Mouse (Mus musculus): Measurements from ENCODE around the gene Agpat2.

The Agpat2 gene

GRCm38 (mm10) chr2:26626081-26626480, 21.9 kb upstream of the Agpat2 start:
- no peak for DNase-seq (ENCODE audit: low spot score)

GRCm38 (mm10) chr2:26625419-26625818, 21.2 kb upstream of the Agpat2 start:
- no peak for DNase-seq (ENCODE audit: low spot score)

GRCm38 (mm10) chr2:26622984-26623383, 18.8 kb upstream of the Agpat2 start:
- DNase-seq (ENCODE audit: low spot score) = no peak

GRCm38 (mm10) chr2:26621246-26621645, 17.0 kb upstream of the Agpat2 start:
- DNase-seq (ENCODE audit: low spot score) = no peak

- no peak for DNase-seq (ENCODE audit: low spot score)
These were observed 13.7 kb upstream of the Agpat2 start for GRCm38 (mm10) chr2:26617928-26618327.

GRCm38 (mm10) chr2:26617331-26617730, 13.1 kb upstream of the Agpat2 start:
- DNase-seq (ENCODE audit: low spot score) = no peak

GRCm38 (mm10) chr2:26615459-26616124, 11.4 kb upstream of the Agpat2 start:
- no peak for DNase-seq (ENCODE audit: low spot score)

GRCm38 (mm10) chr2:26614903-26615302, 10.7 kb upstream of the Agpat2 start:
- DNase-seq (ENCODE audit: low spot score) = no peak

- no peak for DNase-seq (ENCODE audit: low spot score)
These were observed 7.7 kb upstream of the Agpat2 start for GRCm38 (mm10) chr2:26611896-26612295.

GRCm38 (mm10) chr2:26611054-26611453, 6.8 kb upstream of the Agpat2 start:
- DNase-seq (ENCODE audit: low spot score) = no peak

GRCm38 (mm10) chr2:26610526-26610925, 6.3 kb upstream of the Agpat2 start:
- DNase-seq (ENCODE audit: low spot score) = no peak

GRCm38 (mm10) chr2:26609261-26609661, 5.0 kb upstream of the Agpat2 start:
- DNase-seq (ENCODE audit: low spot score) = no peak

- DNase-seq (ENCODE audit: low spot score) = no peak
These were observed 4.6 kb upstream of the Agpat2 start for GRCm38 (mm10) chr2:26608781-26609180.

GRCm38 (mm10) chr2:26607056-26607910, 3.1 kb upstream of the Agpat2 start:
- no peak for DNase-seq (ENCODE audit: low spot score)

- no peak for DNase-seq (ENCODE audit: low spot score)
These were observed 2.4 kb upstream of the Agpat2 start for GRCm38 (mm10) chr2:26606579-26606978.

GRCm38 (mm10) chr2:26605331-26605730, 1.1 kb upstream of the Agpat2 start:
- no peak for DNase-seq (ENCODE audit: low spot score)

GRCm38 (mm10) chr2:26603159-26603558, 1.1 kb downstream of the Agpat2 start:
- DNase-seq (ENCODE audit: low spot score) = no peak

GRCm38 (mm10) chr2:26602631-26603030, 1.6 kb downstream of the Agpat2 start:
- no peak for DNase-seq (ENCODE audit: low spot score)

- no peak for DNase-seq (ENCODE audit: low spot score)
These were observed 2.6 kb downstream of the Agpat2 start for GRCm38 (mm10) chr2:26601595-26601994.

- DNase-seq (ENCODE audit: low spot score) = no peak
These were observed 3.6 kb downstream of the Agpat2 start for GRCm38 (mm10) chr2:26600664-26601063.

- no peak for DNase-seq (ENCODE audit: low spot score)
These were observed 4.3 kb downstream of the Agpat2 start for GRCm38 (mm10) chr2:26599965-26600364.

GRCm38 (mm10) chr2:26598462-26598861, 5.8 kb downstream of the Agpat2 start:
- DNase-seq (ENCODE audit: low spot score) = no peak

GRCm38 (mm10) chr2:26597810-26598209, 6.4 kb downstream of the Agpat2 start:
- DNase-seq (ENCODE audit: low spot score) = no peak

Measured in embryo, embryonic 10.5 days (tissue).